Mouse (Mus musculus): ENCODE results near the gene Nup160. TPM values are rescaled to one million over a fixed set of nuclear protein-coding genes. Genes with fewer than 3 reads are reported as not detected.
A peak's percentile ranks its signal among the peaks of the same experiment; 100 is the strongest.

Nup160 gene
- polyA plus RNA-seq, 1 experiment from 2014 or later, result 16.2 TPM

GRCm38 (mm10) chr2:90715555-90716092 lies 38.6 kb downstream of the Nup160 start:
- ATAC-seq (replicated peaks; ENCODE audit: insufficient number of reproducible peaks, insufficient read depth, low FRiP score, low read depth), result peak; percentile 69
- Histone ChIP-seq H3K9me3 (replicated peaks) (no peaks in the 10 kb centered on the region), H3K4me3 (no peak overlapping the region), H3K36me3 (peaks cover 67% of the 10 kb centered on the region), H3K9ac (no peak overlapping the region), H3K4me2 (no peak overlapping the region), H3K27me3 (no peaks in the 10 kb centered on the region), H3K27ac (no peak overlapping the region), H3K4me1 (replicated peaks) (no peaks in the 10 kb centered on the region)
- 83% methylated on average over 7 of the region's 7 CpGs for WGBS

- no peaks in the 10 kb centered on the region for H3K9me3 ChIP-seq (replicated peaks)
- no peak overlapping the region for H3K9ac ChIP-seq
- H3K27me3 ChIP-seq, result no peaks in the 10 kb centered on the region
- no peak overlapping the region for H3K4me3 ChIP-seq
- H3K4me1 ChIP-seq (replicated peaks), result no peaks in the 10 kb centered on the region
- 91% methylated on average over 4 of the region's 4 CpGs for WGBS
- peaks cover 67% of the 10 kb centered on the region for H3K36me3 ChIP-seq
- ATAC-seq (replicated peaks; ENCODE audit: insufficient number of reproducible peaks, insufficient read depth, low FRiP score, low read depth), result no peak
- H3K27ac ChIP-seq, result no peak overlapping the region
- no peak overlapping the region for H3K4me2 ChIP-seq
These were observed 40.4 kb downstream of the Nup160 start for GRCm38 (mm10) chr2:90717366-90717765.

- no peaks in the 10 kb centered on the region for H3K27me3 ChIP-seq
- peaks cover 66% of the 10 kb centered on the region for H3K36me3 ChIP-seq
- H3K4me2 ChIP-seq, result no peak overlapping the region
- H3K4me1 ChIP-seq (replicated peaks), result no peaks in the 10 kb centered on the region
- no peaks in the 10 kb centered on the region for H3K9me3 ChIP-seq (replicated peaks)
- no peak overlapping the region for H3K27ac ChIP-seq
- WGBS, result 97% methylated on average over 5 of the region's 5 CpGs
- no peak for ATAC-seq (replicated peaks; ENCODE audit: insufficient number of reproducible peaks, insufficient read depth, low FRiP score, low read depth)
- no peak overlapping the region for H3K4me3 ChIP-seq
- H3K9ac ChIP-seq, result no peak overlapping the region
These were observed 40.9 kb downstream of the Nup160 start for GRCm38 (mm10) chr2:90717948-90718347.

- Histone ChIP-seq H3K4me2 (no peak overlapping the region), H3K27ac (no peak overlapping the region), H3K9ac (no peak overlapping the region), H3K9me3 (replicated peaks) (no peaks in the 10 kb centered on the region), H3K36me3 (peaks cover 75% of the 10 kb centered on the region), H3K4me3 (no peak overlapping the region), H3K4me1 (replicated peaks) (no peaks in the 10 kb centered on the region), H3K27me3 (no peaks in the 10 kb centered on the region)
- WGBS, result 96% methylated on average over 3 of the region's 3 CpGs
- ATAC-seq (replicated peaks; ENCODE audit: insufficient number of reproducible peaks, insufficient read depth, low FRiP score, low read depth), result no peak
These were observed 49.8 kb downstream of the Nup160 start for GRCm38 (mm10) chr2:90726818-90727217.

- no peak overlapping the region for H3K27ac ChIP-seq
- no peaks in the 10 kb centered on the region for H3K9me3 ChIP-seq (replicated peaks)
- no peak overlapping the region for H3K9ac ChIP-seq
- H3K4me1 ChIP-seq (replicated peaks), result no peaks in the 10 kb centered on the region
- WGBS, result 93% methylated on average over 11 of the region's 11 CpGs
- H3K4me3 ChIP-seq, result no peak overlapping the region
- no peak for ATAC-seq (replicated peaks; ENCODE audit: insufficient number of reproducible peaks, insufficient read depth, low FRiP score, low read depth)
- peaks cover 66% of the 10 kb centered on the region for H3K36me3 ChIP-seq
- H3K4me2 ChIP-seq, result no peak overlapping the region
- H3K27me3 ChIP-seq, result no peaks in the 10 kb centered on the region
These were observed 58.3 kb downstream of the Nup160 start for GRCm38 (mm10) chr2:90735326-90735725.

GRCm38 (mm10) chr2:90738801-90739200 lies 61.8 kb downstream of the Nup160 start:
- Histone ChIP-seq H3K27me3 (no peaks in the 10 kb centered on the region), H3K4me2 (no peak overlapping the region), H3K36me3 (peaks cover 34% of the 10 kb centered on the region), H3K9ac (no peak overlapping the region), H3K27ac (no peak overlapping the region), H3K9me3 (replicated peaks) (no peaks in the 10 kb centered on the region), H3K4me1 (replicated peaks) (no peaks in the 10 kb centered on the region), H3K4me3 (no peak overlapping the region)
- whole genome bisulfite sequencing, result 91% methylated on average over 3 of the region's 3 CpGs
- no peak for ATAC-seq (replicated peaks; ENCODE audit: insufficient number of reproducible peaks, insufficient read depth, low FRiP score, low read depth)

GRCm38 (mm10) chr2:90739327-90739726 lies 62.3 kb downstream of the Nup160 start:
- H3K9me3 ChIP-seq (replicated peaks), result no peaks in the 10 kb centered on the region
- no peak overlapping the region for H3K4me3 ChIP-seq
- no peaks in the 10 kb centered on the region for H3K4me1 ChIP-seq (replicated peaks)
- no peaks in the 10 kb centered on the region for H3K27me3 ChIP-seq
- H3K4me2 ChIP-seq, result no peak overlapping the region
- 83% methylated on average over 3 of the region's 3 CpGs for WGBS
- peaks cover 29% of the 10 kb centered on the region for H3K36me3 ChIP-seq
- no peak overlapping the region for H3K9ac ChIP-seq
- no peak overlapping the region for H3K27ac ChIP-seq
- no peak for ATAC-seq (replicated peaks; ENCODE audit: insufficient number of reproducible peaks, insufficient read depth, low FRiP score, low read depth)

GRCm38 (mm10) chr2:90739921-90740320 lies 62.9 kb downstream of the Nup160 start:
- Histone ChIP-seq H3K4me1 (replicated peaks) (no peaks in the 10 kb centered on the region), H3K4me2 (no peak overlapping the region), H3K9ac (no peak overlapping the region), H3K9me3 (replicated peaks) (no peaks in the 10 kb centered on the region), H3K36me3 (peaks cover 23% of the 10 kb centered on the region), H3K4me3 (no peak overlapping the region), H3K27me3 (no peaks in the 10 kb centered on the region), H3K27ac (no peak overlapping the region)
- ATAC-seq (replicated peaks; ENCODE audit: insufficient number of reproducible peaks, insufficient read depth, low FRiP score, low read depth), result no peak
- 83% methylated on average over 5 of the region's 5 CpGs for WGBS

- ATAC-seq (replicated peaks; ENCODE audit: insufficient number of reproducible peaks, insufficient read depth, low FRiP score, low read depth), result no peak
These were observed 67.5 kb downstream of the Nup160 start for GRCm38 (mm10) chr2:90744285-90745052.

GRCm38 (mm10) chr2:90745053-90745678 lies 68.2 kb downstream of the Nup160 start, which contains the start of gene Fnbp4:
TSS of gene Fnbp4 (plus strand) at chr2:90745370.
- ATAC-seq (replicated peaks; ENCODE audit: insufficient number of reproducible peaks, insufficient read depth, low FRiP score, low read depth), result peak; percentile 99
- under 1% methylated on average over 44 of the region's 44 CpGs for WGBS
- Histone ChIP-seq H3K27ac (peak within 1 kb of the TSS; percentile 96), H3K4me1 (replicated peaks) (peaks cover 14% of the 10 kb centered on the region), H3K9me3 (replicated peaks) (no peaks in the 10 kb centered on the region), H3K36me3 (peaks cover 12% of the 10 kb centered on the region; the same call in 1 of the 2 replicates), H3K27me3 (no peaks in the 10 kb centered on the region), H3K9ac (peak within 1 kb of the TSS; percentile 93), H3K4me2 (peak within 1 kb of the TSS; percentile 71), H3K4me3 (peak within 1 kb of the TSS; percentile 81)

More at GRCm38 (mm10) chr2:90744285-90745052, 67.5 kb downstream of the Nup160 start:
- Histone ChIP-seq H3K27ac (peak overlapping the region; percentile 85), H3K9ac (no peak overlapping the region), H3K4me2 (peak overlapping the region; percentile 56), H3K27me3 (no peaks in the 10 kb centered on the region), H3K4me3 (peak overlapping the region; percentile 81), H3K9me3 (replicated peaks) (no peaks in the 10 kb centered on the region), H3K36me3 (peaks cover 8% of the 10 kb centered on the region; the same call in 1 of the 2 replicates), H3K4me1 (replicated peaks) (peaks cover 11% of the 10 kb centered on the region)
- 55% methylated on average over 12 of the region's 12 CpGs for WGBS

- peak; percentile 28 for ATAC-seq (replicated peaks; ENCODE audit: insufficient number of reproducible peaks, insufficient read depth, low FRiP score, low read depth)
- under 1% methylated on average over 54 of the region's 54 CpGs for WGBS
These were observed 68.9 kb downstream of the Nup160 start for GRCm38 (mm10) chr2:90745740-90746537.

More at GRCm38 (mm10) chr2:90745740-90746537, 68.9 kb downstream of the Nup160 start:
- Histone ChIP-seq H3K4me2 (peak overlapping the region; percentile 71), H3K27me3 (no peaks in the 10 kb centered on the region), H3K27ac (peak overlapping the region; percentile 96), H3K9ac (peak overlapping the region; percentile 93), H3K4me3 (peak overlapping the region; percentile 81), H3K9me3 (replicated peaks) (no peaks in the 10 kb centered on the region), H3K36me3 (peaks cover 12% of the 10 kb centered on the region; the same call in 1 of the 2 replicates), H3K4me1 (replicated peaks) (peaks cover 14% of the 10 kb centered on the region)

Measured in heart, embryonic 15.5 days (tissue).